Mouse (Mus musculus) liver, adult 2 months (tissue): ENCODE measurements at regions not wholly inside any gene's neighbourhood (a gene's known extent, or its start where the extent isn't known, plus 50 kb on each side); places are given as distances from the start of the nearest gene placed in this dataset.

ENCODE experiments used
- CTCF ChIP-seq: fragments of 200-500 bp; IDR thresholded peaks from 2 replicates; pipeline ENCODE4 v1.5.1; 2011; ENCODE audit warnings: low read depth, low read length, control low read depth
- POLR2A ChIP-seq: fragments of 200-500 bp; IDR thresholded peaks from 2 replicates; pipeline ENCODE4 v1.6.1; 2011; ENCODE audit warnings: low read length, control low read depth; ENCODE audit not compliant: insufficient read depth; ENCODE audit errors: extremely low read depth

DNA sequence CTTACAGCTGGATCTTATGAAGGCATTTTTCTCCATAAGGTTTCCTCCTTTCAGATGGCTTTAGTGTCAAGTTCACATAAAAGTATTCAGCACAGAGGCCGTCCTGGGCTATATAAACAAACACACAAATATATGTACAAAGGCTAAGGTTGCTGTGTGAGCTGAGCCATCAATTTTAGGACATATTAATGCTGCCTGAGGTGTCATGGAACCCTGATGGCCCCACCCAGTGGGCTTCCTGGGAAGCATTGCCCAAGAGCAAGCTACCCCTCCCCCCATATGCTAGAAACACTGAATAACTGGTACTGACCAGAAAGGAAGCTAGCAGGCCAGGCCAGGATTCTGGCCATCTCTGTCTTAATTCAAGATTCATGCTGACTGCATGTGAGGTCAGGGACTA lies 56.4 kb upstream of the Odc1 start:
- TF ChIP-seq POLR2A (no peak), CTCF (no peak)
